Mouse (Mus musculus): Measurements from ENCODE around the gene Cdkn1b. TPM values are rescaled to one million over a fixed set of nuclear protein-coding genes. Genes with fewer than 3 reads are reported as not detected.

The Cdkn1b gene
- polyA plus RNA-seq, 1 experiment from 2014 or later = 13.9 TPM

DNA sequence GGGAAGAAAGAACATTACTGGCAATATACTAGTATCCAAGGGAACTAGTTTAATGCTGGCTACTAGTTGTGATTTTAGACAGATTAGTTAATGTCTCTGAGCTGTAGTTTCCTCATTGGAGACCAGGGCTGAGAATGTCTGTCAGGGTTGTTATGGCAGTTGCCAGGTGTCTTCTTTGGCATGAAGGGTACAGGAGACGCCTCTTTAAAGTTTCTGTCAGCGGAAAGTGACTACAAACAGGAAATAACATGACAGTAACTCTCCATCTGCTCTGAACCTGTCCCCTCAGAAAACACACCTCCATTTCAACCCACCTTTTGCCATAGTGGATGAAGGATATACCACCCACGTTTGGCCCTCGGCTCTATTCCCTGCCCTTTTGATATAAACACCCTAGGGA is 36.5 kb upstream of the Cdkn1b start:
- Histone ChIP-seq H3K4me1 (ENCODE audit: control insufficient read depth, insufficient read depth, low read length) (peaks cover 8% of the 10 kb centered on the region), H3K27me3 (ENCODE audit: control insufficient read depth, insufficient read depth, low read length) (no peaks in the 10 kb centered on the region), H3K4me2 (no peak overlapping the region), H3K4me3 (ENCODE audit: low read depth, low read length) (no peak overlapping the region), H3K27ac (ENCODE audit: low read depth, low read length) (no peak overlapping the region), H3K9ac (ENCODE audit: low read depth, low read length) (no peak overlapping the region), H3K36me3 (ENCODE audit: control insufficient read depth, insufficient read depth, low read length) (no peaks in the 10 kb centered on the region), H3K9me3 (replicated peaks; ENCODE audit: control insufficient read depth, low read length) (no peaks in the 10 kb centered on the region)
- WGBS (ENCODE audit: insufficient replicate concordance) = 73% methylated on average over 4 of the region's 4 CpGs
- no peak for ATAC-seq (replicated peaks; ENCODE audit: insufficient number of reproducible peaks, low FRiP score, low TSS enrichment)

DNA sequence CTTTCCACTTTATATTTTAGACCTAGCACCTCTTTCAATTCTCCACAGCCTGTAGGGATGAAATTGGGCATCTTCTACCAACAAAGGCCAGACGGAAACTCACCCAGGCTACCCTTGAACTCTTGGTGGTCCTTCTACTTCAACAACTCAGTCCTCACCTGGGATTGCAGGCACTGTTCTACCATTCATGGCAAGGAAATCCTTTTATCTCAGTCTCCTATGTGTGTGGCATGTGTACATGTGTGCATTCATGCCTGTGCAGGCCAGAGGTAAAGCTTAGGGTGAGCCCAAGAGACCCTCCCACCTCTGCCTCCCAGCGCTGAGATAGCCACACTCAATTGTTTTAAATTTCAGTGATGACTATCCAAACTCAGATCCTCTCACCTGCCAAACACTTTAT is 34.7 kb upstream of the Cdkn1b start:
- H3K4me3 ChIP-seq (ENCODE audit: low read depth, low read length) = no peak overlapping the region
- ATAC-seq (replicated peaks; ENCODE audit: insufficient number of reproducible peaks, low FRiP score, low TSS enrichment) = no peak
- no peak overlapping the region for H3K27ac ChIP-seq (ENCODE audit: low read depth, low read length)
- WGBS (ENCODE audit: insufficient replicate concordance) = 89% methylated on average over 2 of the region's 2 CpGs
- no peak overlapping the region for H3K4me2 ChIP-seq
- H3K9me3 ChIP-seq (replicated peaks; ENCODE audit: control insufficient read depth, low read length) = no peaks in the 10 kb centered on the region
- no peak overlapping the region for H3K9ac ChIP-seq (ENCODE audit: low read depth, low read length)
- peaks cover 11% of the 10 kb centered on the region for H3K4me1 ChIP-seq (ENCODE audit: control insufficient read depth, insufficient read depth, low read length)
- H3K27me3 ChIP-seq (ENCODE audit: control insufficient read depth, insufficient read depth, low read length) = no peaks in the 10 kb centered on the region
- H3K36me3 ChIP-seq (ENCODE audit: control insufficient read depth, insufficient read depth, low read length) = no peaks in the 10 kb centered on the region

DNA sequence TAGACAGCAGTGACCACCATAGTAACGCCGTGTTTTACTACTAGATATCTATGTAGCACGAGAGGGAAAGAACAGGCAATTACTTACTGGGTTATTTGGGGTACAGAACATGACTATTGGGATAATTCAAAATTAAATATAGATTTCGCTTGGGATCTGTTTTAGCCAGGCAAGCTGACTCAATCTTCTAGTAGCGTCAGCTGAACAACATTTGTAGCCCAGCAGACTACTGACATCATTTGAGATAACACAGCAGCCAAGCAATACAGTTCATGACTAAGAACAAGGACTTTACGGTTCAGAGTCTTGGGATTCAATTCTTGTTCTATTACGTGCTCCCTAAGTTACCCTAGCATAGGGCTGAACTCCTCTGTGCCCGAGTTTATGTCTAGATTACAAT is 33.7 kb upstream of the Cdkn1b start:
- WGBS (ENCODE audit: insufficient replicate concordance) = 72% methylated on average over 8 of the region's 8 CpGs
- Histone ChIP-seq H3K4me3 (ENCODE audit: low read depth, low read length) (no peak overlapping the region), H3K27me3 (ENCODE audit: control insufficient read depth, insufficient read depth, low read length) (no peaks in the 10 kb centered on the region), H3K9me3 (replicated peaks; ENCODE audit: control insufficient read depth, low read length) (no peaks in the 10 kb centered on the region), H3K4me1 (ENCODE audit: control insufficient read depth, insufficient read depth, low read length) (peaks cover 11% of the 10 kb centered on the region), H3K4me2 (no peak overlapping the region), H3K36me3 (ENCODE audit: control insufficient read depth, insufficient read depth, low read length) (no peaks in the 10 kb centered on the region), H3K9ac (ENCODE audit: low read depth, low read length) (no peak overlapping the region), H3K27ac (ENCODE audit: low read depth, low read length) (no peak overlapping the region)
- no peak for ATAC-seq (replicated peaks; ENCODE audit: insufficient number of reproducible peaks, low FRiP score, low TSS enrichment)

DNA sequence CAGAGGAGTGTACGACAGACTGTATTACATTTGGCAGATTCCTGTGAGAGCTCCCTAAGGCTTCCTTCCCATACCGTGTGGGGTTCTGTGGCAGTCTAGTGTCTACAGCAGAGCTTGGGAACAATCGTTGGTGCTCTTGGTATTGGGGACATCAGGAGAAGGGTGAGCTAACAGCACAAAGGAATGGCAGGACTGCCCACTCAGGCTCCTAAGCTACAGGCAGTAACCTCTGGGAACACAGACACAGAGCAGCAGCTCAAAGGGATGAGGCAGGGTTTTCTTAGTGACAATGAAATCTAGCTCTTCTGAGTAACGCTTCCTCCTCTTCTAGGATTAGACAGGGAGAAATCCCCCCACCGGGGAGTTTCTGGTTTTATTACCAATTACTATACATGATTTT is 33.2 kb upstream of the Cdkn1b start:
- H3K9ac ChIP-seq (ENCODE audit: low read depth, low read length) = no peak overlapping the region
- H3K4me3 ChIP-seq (ENCODE audit: low read depth, low read length) = no peak overlapping the region; the same call in 1 of the 2 replicates
- H3K27me3 ChIP-seq (ENCODE audit: control insufficient read depth, insufficient read depth, low read length) = no peaks in the 10 kb centered on the region
- no peaks in the 10 kb centered on the region for H3K36me3 ChIP-seq (ENCODE audit: control insufficient read depth, insufficient read depth, low read length)
- no peak for ATAC-seq (replicated peaks; ENCODE audit: insufficient number of reproducible peaks, low FRiP score, low TSS enrichment)
- peaks cover 11% of the 10 kb centered on the region for H3K4me1 ChIP-seq (ENCODE audit: control insufficient read depth, insufficient read depth, low read length)
- no peak overlapping the region for H3K27ac ChIP-seq (ENCODE audit: low read depth, low read length)
- peak overlapping the region; percentile 54 for H3K4me2 ChIP-seq
- no peaks in the 10 kb centered on the region for H3K9me3 ChIP-seq (replicated peaks; ENCODE audit: control insufficient read depth, low read length)
- 46% methylated on average over 5 of the region's 5 CpGs for WGBS (ENCODE audit: insufficient replicate concordance)

DNA sequence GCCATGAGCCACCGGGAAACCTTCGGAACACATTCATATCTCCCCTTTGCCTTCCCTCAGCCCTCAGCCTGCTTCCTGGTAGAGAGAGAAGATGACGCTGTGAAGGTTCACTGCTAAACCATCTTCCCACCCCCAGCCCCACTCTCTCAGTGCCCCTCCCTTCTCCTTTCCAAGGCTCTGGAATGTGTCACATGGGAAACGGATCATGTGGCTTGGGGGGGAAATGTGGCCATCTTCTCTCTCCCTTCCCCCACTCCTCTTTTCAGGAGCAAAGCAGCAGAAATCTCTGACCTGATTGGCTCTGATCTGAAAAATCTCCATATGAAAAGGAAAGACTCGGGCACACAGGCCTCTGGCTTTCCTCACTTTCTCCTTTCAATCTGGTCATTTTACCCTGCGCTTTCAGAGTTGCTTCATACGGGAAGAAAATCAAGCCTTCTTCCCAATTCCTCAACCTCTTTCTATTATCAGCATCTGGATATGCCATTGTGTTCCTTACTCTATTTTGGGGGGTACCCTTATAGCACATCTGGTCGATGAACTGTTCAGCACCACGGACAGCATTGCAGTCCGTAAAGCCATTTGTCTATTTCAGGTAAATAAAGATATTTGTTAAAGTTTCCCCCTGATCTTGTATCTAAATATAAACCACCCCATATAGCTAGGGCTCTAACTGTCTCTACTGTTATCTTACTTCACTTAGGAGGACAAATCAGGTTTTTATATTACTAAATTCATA is 32.3 kb upstream of the Cdkn1b start:
- H3K4me3 ChIP-seq (ENCODE audit: low read depth, low read length) = peak overlapping the region; percentile 12
- peaks cover 11% of the 10 kb centered on the region for H3K4me1 ChIP-seq (ENCODE audit: control insufficient read depth, insufficient read depth, low read length)
- no peaks in the 10 kb centered on the region for H3K36me3 ChIP-seq (ENCODE audit: control insufficient read depth, insufficient read depth, low read length)
- ATAC-seq (replicated peaks; ENCODE audit: insufficient number of reproducible peaks, low FRiP score, low TSS enrichment) = no peak
- H3K27ac ChIP-seq (ENCODE audit: low read depth, low read length) = no peak overlapping the region
- H3K27me3 ChIP-seq (ENCODE audit: control insufficient read depth, insufficient read depth, low read length) = no peaks in the 10 kb centered on the region
- peak overlapping the region; percentile 54 for H3K4me2 ChIP-seq
- no peak overlapping the region for H3K9ac ChIP-seq (ENCODE audit: low read depth, low read length)
- H3K9me3 ChIP-seq (replicated peaks; ENCODE audit: control insufficient read depth, low read length) = no peaks in the 10 kb centered on the region
- under 1% methylated on average over 10 of the region's 10 CpGs for WGBS (ENCODE audit: insufficient replicate concordance)

- Histone ChIP-seq H3K4me1 (ENCODE audit: control insufficient read depth, insufficient read depth, low read length) (peaks cover 11% of the 10 kb centered on the region), H3K27me3 (ENCODE audit: control insufficient read depth, insufficient read depth, low read length) (no peaks in the 10 kb centered on the region), H3K9ac (ENCODE audit: low read depth, low read length) (no peak overlapping the region), H3K36me3 (ENCODE audit: control insufficient read depth, insufficient read depth, low read length) (no peaks in the 10 kb centered on the region), H3K4me2 (no peak overlapping the region), H3K9me3 (replicated peaks; ENCODE audit: control insufficient read depth, low read length) (no peaks in the 10 kb centered on the region), H3K27ac (ENCODE audit: low read depth, low read length) (no peak overlapping the region), H3K4me3 (ENCODE audit: low read depth, low read length) (no peak overlapping the region)
- ATAC-seq (replicated peaks; ENCODE audit: insufficient number of reproducible peaks, low FRiP score, low TSS enrichment) = no peak
- WGBS (ENCODE audit: insufficient replicate concordance) = 8% methylated on average over 4 of the region's 4 CpGs
Measured at GRCm38 (mm10) chr6:134888563-134889017, 31.6 kb upstream of the Cdkn1b start.

GRCm38 (mm10) chr6:134889763-134890162 is 30.4 kb upstream of the Cdkn1b start:
- no peak for ATAC-seq (replicated peaks; ENCODE audit: insufficient number of reproducible peaks, low FRiP score, low TSS enrichment)
- WGBS (ENCODE audit: insufficient replicate concordance) = 72% methylated on average over 1 of the region's 1 CpGs
- H3K27me3 ChIP-seq (ENCODE audit: control insufficient read depth, insufficient read depth, low read length) = no peaks in the 10 kb centered on the region
- H3K4me2 ChIP-seq = no peak overlapping the region
- H3K9me3 ChIP-seq (replicated peaks; ENCODE audit: control insufficient read depth, low read length) = no peaks in the 10 kb centered on the region
- peaks cover 11% of the 10 kb centered on the region for H3K4me1 ChIP-seq (ENCODE audit: control insufficient read depth, insufficient read depth, low read length)
- H3K4me3 ChIP-seq (ENCODE audit: low read depth, low read length) = no peak overlapping the region
- no peak overlapping the region for H3K27ac ChIP-seq (ENCODE audit: low read depth, low read length)
- H3K9ac ChIP-seq (ENCODE audit: low read depth, low read length) = no peak overlapping the region
- no peaks in the 10 kb centered on the region for H3K36me3 ChIP-seq (ENCODE audit: control insufficient read depth, insufficient read depth, low read length)

DNA sequence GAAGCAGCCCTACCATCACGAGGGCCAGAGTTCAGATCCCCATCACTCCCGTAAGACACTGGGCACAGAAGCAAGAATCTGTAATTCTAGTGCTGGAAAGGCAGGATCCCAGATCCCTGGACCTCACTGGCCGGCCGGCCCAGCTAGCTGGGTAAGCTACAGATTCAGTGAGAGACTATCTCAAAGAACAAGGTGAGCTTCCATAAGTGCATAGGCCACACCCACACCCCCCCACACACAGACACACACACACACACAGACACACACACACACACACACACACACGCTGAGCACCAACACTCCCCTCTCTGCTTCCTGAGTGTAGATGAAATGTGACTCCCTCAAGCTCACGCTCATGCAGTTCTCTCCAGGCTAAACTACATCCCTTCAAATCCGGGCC is 29.8 kb upstream of the Cdkn1b start:
- no peaks in the 10 kb centered on the region for H3K9me3 ChIP-seq (replicated peaks; ENCODE audit: control insufficient read depth, low read length)
- H3K27ac ChIP-seq (ENCODE audit: low read depth, low read length) = no peak overlapping the region
- 70% methylated on average over 7 of the region's 7 CpGs for WGBS (ENCODE audit: insufficient replicate concordance)
- ATAC-seq (replicated peaks; ENCODE audit: insufficient number of reproducible peaks, low FRiP score, low TSS enrichment) = no peak
- no peak overlapping the region for H3K4me2 ChIP-seq
- no peaks in the 10 kb centered on the region for H3K36me3 ChIP-seq (ENCODE audit: control insufficient read depth, insufficient read depth, low read length)
- H3K4me3 ChIP-seq (ENCODE audit: low read depth, low read length) = no peak overlapping the region
- H3K4me1 ChIP-seq (ENCODE audit: control insufficient read depth, insufficient read depth, low read length) = peaks cover 11% of the 10 kb centered on the region
- no peak overlapping the region for H3K9ac ChIP-seq (ENCODE audit: low read depth, low read length)
- no peaks in the 10 kb centered on the region for H3K27me3 ChIP-seq (ENCODE audit: control insufficient read depth, insufficient read depth, low read length)
